Mouse (Mus musculus): ENCODE measurements around the gene Htr3a. TPM values are rescaled to one million over a fixed set of nuclear protein-coding genes. Genes with fewer than 3 reads are reported as not detected.

The Htr3a gene
- polyA plus RNA-seq, 1 experiment from 2014 or later: 1.5 TPM

Other genes with a start within 250 kb of the Htr3a start
- gene Zbtb16, start 74.9 kb downstream of the Htr3a start, polyA plus RNA-seq (2015; fragmentation: Nextera tagmentation; extraction: Ambion mirVana): 1.9 and 2.2 TPM in 2 replicates
- 0.08 and 0.28 TPM in 2 replicates for gene Htr3b, start 53.9 kb upstream of the Htr3a start, polyA plus RNA-seq (2015; fragmentation: Nextera tagmentation; extraction: Ambion mirVana)
- gene Usp28, start 74.3 kb upstream of the Htr3a start, polyA plus RNA-seq (2015; fragmentation: Nextera tagmentation; extraction: Ambion mirVana): 35.4 and 35.8 TPM in 2 replicates
- gene Zw10, start 144.5 kb upstream of the Htr3a start, polyA plus RNA-seq (2015; fragmentation: Nextera tagmentation; extraction: Ambion mirVana): 46.7 and 47.0 TPM in 2 replicates
- gene Tmprss5, start 170.2 kb upstream of the Htr3a start, polyA plus RNA-seq (2015; fragmentation: Nextera tagmentation; extraction: Ambion mirVana): 0.21 and 0.62 TPM in 2 replicates

Data from embryonic facial prominence, embryonic 13.5 days (tissue).